Mouse (Mus musculus) midbrain, embryonic 16.5 days (tissue): Measurements from ENCODE around the gene Ptpn11. TPM values are rescaled to one million over a fixed set of nuclear protein-coding genes. Genes with fewer than 3 reads are reported as not detected.

ENCODE experiments used
- ATAC-seq: fragments of 200-750 bp; cut with Nextera tagmentation; 2 replicates; pipeline ENCODE4 v1.8.0; 2017; ENCODE audit warnings: moderate TSS enrichment
- H3K27ac ChIP-seq: fragments of 300-500 bp; sonication (generic); 2 replicates; pipeline ENCODE4 v1.5.1; 2014; ENCODE audit warnings: mild to moderate bottlenecking, low read length, mixed read lengths
- H3K27me3 ChIP-seq: fragments of 300-500 bp; sonication (generic); 2 replicates; pipeline ENCODE4 v1.6.1; 2014; ENCODE audit warnings: low read depth, low read length, mixed read lengths; ENCODE audit not compliant: control insufficient read depth, insufficient read depth
- H3K36me3 ChIP-seq: fragments of 300-500 bp; sonication (generic); 2 replicates; pipeline ENCODE4 v1.6.1; 2014; ENCODE audit warnings: mild to moderate bottlenecking, low read length, moderate library complexity, mixed read lengths; ENCODE audit not compliant: control insufficient read depth, insufficient read depth
- H3K4me1 ChIP-seq: fragments of 300-500 bp; sonication (generic); 2 replicates; pipeline ENCODE4 v1.6.1; 2014; ENCODE audit warnings: mild to moderate bottlenecking, low read length, mixed read lengths; ENCODE audit not compliant: control insufficient read depth, insufficient read depth
- H3K4me2 ChIP-seq: fragments of 300-500 bp; sonication (generic); 2 replicates; pipeline ENCODE4 v1.6.1; 2014; ENCODE audit warnings: mild to moderate bottlenecking, low read length, mixed read lengths
- H3K4me3 ChIP-seq: fragments of 300-500 bp; sonication (generic); 2 replicates; pipeline ENCODE4 v1.5.1; 2014; ENCODE audit warnings: low read depth, mild to moderate bottlenecking, low read length, moderate library complexity, mixed read lengths
- H3K9ac ChIP-seq: fragments of 300-500 bp; sonication (generic); 2 replicates; pipeline ENCODE4 v1.6.1; 2014; ENCODE audit warnings: low read depth, low read length, mixed read lengths
- H3K9me3 ChIP-seq: fragments of 300-500 bp; sonication (generic); replicated peaks from 2 replicates; pipeline ENCODE4 v1.6.1; 2014; ENCODE audit warnings: mild to moderate bottlenecking, low read length, mixed read lengths; ENCODE audit not compliant: control insufficient read depth, poor library complexity, severe bottlenecking
- WGBS: fragments of 180-500 bp; shearing (Covaris S2); extraction: QIAGEN DNeasy Blood & Tissue Kit; methylation state at CpG from one replicate; pipeline ENCODE4 v1.1.7; 2014; 5-methylcytosine and 5-hydroxymethylcytosine counted together
- polyA plus RNA-seq: library from polyadenylated mRNA; unstranded; fragments of >200 nt; fragmentation: Nextera tagmentation; extraction: Ambion mirVana; gene quantifications from 2 replicates; pipeline ENCODE4 v1.2.1, GENCODE M21; 2015

Ptpn11 gene
- polyA plus RNA-seq, 1 experiment from 2014 or later: 18.4 TPM

DNA sequence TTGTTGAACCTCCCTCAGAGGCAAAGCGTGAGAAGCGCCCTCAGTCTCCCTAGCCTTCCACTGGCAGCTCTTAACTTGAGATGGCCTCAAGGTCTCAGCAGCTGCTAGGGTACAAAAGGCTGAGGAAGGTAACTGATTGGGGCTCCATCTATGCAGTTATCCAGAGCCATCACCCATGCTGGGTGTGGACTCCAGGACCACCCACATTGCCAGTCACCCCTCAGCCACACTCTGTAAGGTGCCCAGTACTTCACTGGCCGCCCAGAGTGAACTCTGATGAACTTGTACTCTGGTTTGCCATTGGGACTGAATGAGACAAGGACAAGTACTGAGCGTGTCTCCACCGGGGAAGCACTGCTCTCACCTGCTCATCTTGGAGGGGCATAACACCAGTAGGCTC, 61.9 kb downstream of the Ptpn11 start:
- Histone ChIP-seq H3K27me3 (no peaks in the 10 kb centered on the region), H3K4me2 (no peak overlapping the region), H3K9me3 (no peaks in the 10 kb centered on the region), H3K27ac (no peak overlapping the region), H3K4me1 (no peaks in the 10 kb centered on the region), H3K9ac (no peak overlapping the region), H3K36me3 (peaks cover 13% of the 10 kb centered on the region), H3K4me3 (no peak overlapping the region)
- 96% methylated on average over 5 of the region's 5 CpGs for WGBS
- no peak for ATAC-seq

DNA sequence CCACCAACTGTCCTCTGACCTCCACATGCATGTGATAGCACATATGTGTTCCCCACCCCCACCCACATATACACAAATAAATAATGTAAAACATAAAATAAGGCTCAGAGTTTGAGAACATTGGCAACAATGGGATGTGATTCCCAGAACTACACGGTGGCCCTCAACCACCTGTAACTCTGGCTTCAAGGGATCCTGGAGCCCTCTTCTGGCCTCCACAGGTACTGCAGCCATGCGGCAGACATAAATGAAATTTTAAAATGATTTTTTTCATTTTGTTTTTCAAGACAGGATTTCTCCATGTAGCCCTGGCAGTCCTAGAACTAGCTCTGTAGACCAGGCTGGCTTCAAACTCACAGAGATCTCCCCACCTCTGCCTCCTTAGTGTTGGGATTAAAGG, 65.1 kb downstream of the Ptpn11 start:
- ATAC-seq: no peak
- no peak overlapping the region for H3K27ac ChIP-seq
- H3K4me3 ChIP-seq: no peak overlapping the region
- H3K36me3 ChIP-seq: no peaks in the 10 kb centered on the region
- no peaks in the 10 kb centered on the region for H3K9me3 ChIP-seq
- H3K4me1 ChIP-seq: no peaks in the 10 kb centered on the region
- H3K27me3 ChIP-seq: no peaks in the 10 kb centered on the region
- H3K9ac ChIP-seq: no peak overlapping the region
- WGBS: 72% methylated on average over 2 of the region's 2 CpGs
- no peak overlapping the region for H3K4me2 ChIP-seq

DNA sequence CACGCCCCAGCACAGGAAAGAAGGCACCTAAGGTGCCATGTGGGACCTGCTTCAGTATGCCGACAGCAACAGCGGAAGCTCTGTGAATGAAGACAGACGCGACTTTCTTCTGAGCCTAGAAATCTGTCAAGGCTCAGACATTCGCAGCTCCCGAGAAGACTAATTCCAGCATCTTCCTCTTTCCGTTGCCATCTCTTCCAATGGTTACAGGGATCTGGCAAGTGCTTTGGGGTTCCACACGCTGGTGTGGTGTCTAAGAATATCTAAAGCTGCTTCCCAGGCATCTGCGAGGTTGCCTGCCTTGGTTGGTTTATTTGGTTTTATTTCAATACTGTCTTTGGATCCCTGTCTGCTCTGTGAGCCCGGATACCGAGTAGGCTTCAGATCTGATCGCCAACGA, 65.6 kb downstream of the Ptpn11 start:
- Histone ChIP-seq H3K36me3 (no peaks in the 10 kb centered on the region), H3K4me3 (no peak overlapping the region), H3K9ac (no peak overlapping the region), H3K27me3 (no peaks in the 10 kb centered on the region), H3K27ac (no peak overlapping the region), H3K4me1 (no peaks in the 10 kb centered on the region), H3K4me2 (no peak overlapping the region), H3K9me3 (no peaks in the 10 kb centered on the region)
- ATAC-seq: no peak
- WGBS: 93% methylated on average over 14 of the region's 14 CpGs

DNA sequence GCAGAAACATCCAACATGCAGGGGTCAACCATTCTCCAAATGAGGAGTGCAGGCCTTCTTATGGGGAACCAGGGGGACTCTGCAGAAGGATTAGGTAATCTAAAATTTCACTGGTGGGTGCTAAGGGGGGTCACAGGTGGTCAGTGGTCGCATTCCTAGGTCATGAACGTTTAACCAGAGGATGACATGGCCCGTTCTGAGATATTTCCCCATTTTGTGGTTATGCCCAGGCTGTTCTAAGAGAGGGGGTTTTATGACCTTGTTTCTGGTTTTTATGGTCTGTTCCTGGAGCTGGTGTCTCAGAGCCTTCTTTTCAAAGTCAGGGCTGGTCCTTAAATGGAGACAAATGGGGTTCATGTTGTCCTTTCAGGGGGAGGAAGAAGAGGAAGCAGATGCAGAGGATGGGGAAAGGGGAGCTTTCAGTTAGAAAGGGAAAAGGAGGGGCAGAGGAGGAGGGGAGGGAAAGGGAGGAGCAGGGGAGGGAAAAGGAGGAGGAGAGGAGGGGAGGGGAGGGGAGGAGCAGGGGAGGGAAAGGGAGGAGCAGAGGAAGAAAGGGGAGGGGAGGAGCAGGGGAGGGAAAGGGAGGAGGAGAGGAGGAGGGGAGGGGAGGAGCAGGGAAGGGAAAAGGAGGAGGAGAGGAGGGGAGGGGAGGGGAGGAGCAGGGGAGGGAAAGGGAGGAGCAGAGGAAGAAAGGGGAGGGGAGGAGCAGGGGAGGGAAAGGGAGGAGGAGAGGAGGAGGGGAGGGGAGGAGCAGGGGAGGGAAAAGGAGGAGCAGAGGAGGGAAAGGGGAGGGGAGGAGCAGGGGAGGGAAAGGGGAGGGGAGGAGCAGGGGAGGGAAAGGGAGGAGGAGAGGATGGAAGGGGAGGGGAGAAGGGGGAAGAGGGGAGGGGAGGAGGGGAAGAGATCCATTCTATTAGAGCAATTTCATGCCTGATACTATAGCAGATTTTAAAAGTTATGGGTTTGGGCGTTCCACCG, 66.7 kb downstream of the Ptpn11 start:
- Histone ChIP-seq H3K4me3 (no peak overlapping the region), H3K27me3 (no peaks in the 10 kb centered on the region), H3K27ac (peak overlapping the region; percentile 12; the same call in 1 of the 2 replicates), H3K36me3 (no peaks in the 10 kb centered on the region), H3K9me3 (no peaks in the 10 kb centered on the region), H3K4me1 (no peaks in the 10 kb centered on the region), H3K9ac (no peak overlapping the region), H3K4me2 (no peak overlapping the region)
- no peak for ATAC-seq
- WGBS: 84% methylated on average over 5 of the region's 5 CpGs

DNA sequence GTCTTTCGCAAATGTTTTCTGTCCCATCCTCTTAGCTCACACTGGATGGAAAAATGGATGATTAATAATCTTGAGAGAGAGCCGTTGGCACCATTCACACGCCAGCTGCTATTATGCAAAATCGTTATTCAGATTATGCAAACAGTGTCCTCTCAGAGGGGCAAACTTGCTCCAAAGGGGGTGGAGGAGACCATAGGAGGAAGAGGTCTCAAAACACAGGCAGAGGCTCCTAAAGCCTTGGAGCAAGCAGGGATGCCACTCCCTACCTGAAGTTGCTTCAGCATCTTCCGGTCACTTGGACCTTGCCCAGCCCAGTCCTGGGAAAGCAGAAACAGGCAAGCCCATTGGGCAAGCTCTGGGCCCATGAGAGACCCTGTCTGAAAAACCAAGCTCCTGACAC, 67.8 kb downstream of the Ptpn11 start:
- WGBS: 50% methylated on average over 5 of the region's 5 CpGs
- Histone ChIP-seq H3K4me2 (no peak overlapping the region), H3K9ac (no peak overlapping the region), H3K9me3 (no peaks in the 10 kb centered on the region), H3K36me3 (no peaks in the 10 kb centered on the region), H3K27me3 (no peaks in the 10 kb centered on the region), H3K4me1 (no peaks in the 10 kb centered on the region), H3K4me3 (no peak overlapping the region), H3K27ac (peak overlapping the region; percentile 5)
- no peak for ATAC-seq

DNA sequence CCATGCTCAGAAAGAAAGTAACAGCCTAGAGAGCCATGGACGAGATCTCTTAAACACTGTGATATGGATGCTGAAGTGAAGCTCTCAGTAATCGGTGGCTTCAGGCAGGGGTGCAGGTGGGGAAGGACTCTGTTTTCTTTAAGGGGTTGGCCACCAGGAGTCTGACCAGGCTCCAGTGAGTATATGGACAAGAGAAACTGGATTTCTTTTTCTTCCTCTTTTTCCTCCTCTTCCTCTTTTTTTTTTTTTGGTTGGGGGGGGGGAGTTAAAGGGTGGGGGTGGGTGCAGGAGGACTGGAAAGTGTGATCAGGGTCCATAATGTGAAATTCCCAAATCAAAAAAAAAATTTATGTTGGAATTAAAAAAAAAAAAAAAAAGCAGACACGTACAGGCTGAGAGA, 68.6 kb downstream of the Ptpn11 start:
- Histone ChIP-seq H3K36me3 (no peaks in the 10 kb centered on the region), H3K4me2 (no peak overlapping the region), H3K27ac (no peak overlapping the region), H3K9me3 (no peaks in the 10 kb centered on the region), H3K9ac (no peak overlapping the region), H3K4me3 (no peak overlapping the region), H3K27me3 (no peaks in the 10 kb centered on the region), H3K4me1 (peaks cover under 1% of the 10 kb centered on the region; the same call in 1 of the 2 replicates)
- ATAC-seq: no peak
- 80% methylated on average over 3 of the region's 3 CpGs for WGBS

DNA sequence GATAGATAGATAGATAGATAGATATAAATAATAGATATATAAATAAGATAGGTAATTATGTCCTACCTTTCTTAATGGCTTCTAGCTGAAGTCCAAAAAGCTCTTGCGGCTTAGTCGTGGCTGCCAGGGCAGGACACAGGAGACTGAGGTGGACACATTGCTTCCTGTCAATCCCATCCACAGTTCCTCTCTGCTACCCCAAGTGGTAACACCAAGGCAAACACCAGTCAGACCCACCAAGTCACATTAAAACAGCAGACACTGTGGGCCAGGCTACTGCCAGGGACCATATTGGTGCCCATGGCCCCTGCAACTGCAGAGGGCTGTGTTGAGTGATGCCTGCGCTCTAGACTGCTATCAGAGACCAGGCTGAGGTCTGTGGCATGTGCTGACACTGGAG, 69.2 kb downstream of the Ptpn11 start:
- H3K4me1 ChIP-seq: peaks cover 2% of the 10 kb centered on the region
- WGBS: 91% methylated on average over 3 of the region's 3 CpGs
- H3K27ac ChIP-seq: no peak overlapping the region
- no peaks in the 10 kb centered on the region for H3K9me3 ChIP-seq
- no peak for ATAC-seq
- no peaks in the 10 kb centered on the region for H3K27me3 ChIP-seq
- no peaks in the 10 kb centered on the region for H3K36me3 ChIP-seq
- no peak overlapping the region for H3K4me3 ChIP-seq
- no peak overlapping the region for H3K4me2 ChIP-seq
- H3K9ac ChIP-seq: no peak overlapping the region

DNA sequence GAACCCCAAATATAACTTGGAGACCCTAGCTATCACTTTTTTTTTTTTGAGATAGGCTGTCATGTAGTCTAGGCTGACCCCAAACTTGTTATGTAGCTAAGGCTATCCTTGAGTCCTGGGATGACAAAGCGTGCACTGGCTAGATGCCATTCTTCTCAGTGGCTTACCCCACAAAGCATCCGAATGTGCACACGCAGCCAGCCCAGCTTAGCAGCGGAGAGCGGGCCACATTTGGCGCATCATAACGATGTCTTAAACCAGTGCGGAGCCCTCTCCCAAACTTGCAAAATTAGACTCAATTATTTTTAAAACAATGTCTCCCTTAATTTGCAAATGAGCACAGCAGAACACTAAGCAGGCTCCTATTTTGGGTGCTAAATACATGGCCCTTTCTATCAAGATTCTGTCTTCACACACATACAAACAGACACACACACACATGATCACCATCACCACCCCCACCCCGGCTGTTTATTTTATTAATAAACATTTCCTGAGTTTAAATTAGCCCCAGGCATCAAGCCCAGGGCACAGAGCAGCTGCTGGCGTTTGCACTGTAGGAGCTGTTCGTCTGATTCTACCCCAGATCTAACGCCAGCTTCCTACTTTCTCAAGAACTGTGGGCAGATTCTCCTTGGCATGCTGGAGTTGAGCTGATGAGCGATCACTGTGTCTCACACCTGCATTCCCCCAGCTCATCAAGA, 71.7 kb downstream of the Ptpn11 start:
- Histone ChIP-seq H3K9me3 (no peaks in the 10 kb centered on the region), H3K9ac (no peak overlapping the region), H3K27ac (0 out of 2 replicates have a peak overlapping the region, but pooled peaks have one; percentile 23), H3K27me3 (no peaks in the 10 kb centered on the region), H3K4me2 (no peak overlapping the region), H3K4me1 (peaks cover 25% of the 10 kb centered on the region), H3K4me3 (no peak overlapping the region), H3K36me3 (no peaks in the 10 kb centered on the region)
- WGBS: 70% methylated on average over 13 of the region's 13 CpGs
- no peak for ATAC-seq

DNA sequence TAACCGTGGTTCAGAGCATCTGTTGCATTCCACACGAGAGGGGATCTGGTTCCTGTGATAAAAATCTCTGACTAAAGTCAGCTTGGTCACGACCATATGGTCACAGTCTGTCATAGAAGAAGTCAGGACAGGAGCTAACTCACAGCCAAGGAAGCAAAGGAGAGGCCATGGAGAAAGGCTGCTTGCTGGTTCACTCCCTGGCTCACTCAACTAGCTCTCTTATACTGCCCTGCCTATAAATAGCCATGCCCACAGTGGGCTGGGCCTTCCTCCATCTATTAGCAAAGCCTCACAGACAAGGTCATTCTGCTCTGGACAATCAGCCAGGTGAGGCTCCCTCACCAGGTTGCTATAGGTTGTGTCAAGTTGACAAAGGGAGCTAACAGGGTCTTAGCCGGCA, 72.9 kb downstream of the Ptpn11 start:
- Histone ChIP-seq H3K4me1 (peaks cover 37% of the 10 kb centered on the region), H3K36me3 (no peaks in the 10 kb centered on the region), H3K4me3 (no peak overlapping the region), H3K27ac (0 out of 2 replicates have a peak overlapping the region, but pooled peaks have one; percentile 9), H3K27me3 (no peaks in the 10 kb centered on the region), H3K9me3 (no peaks in the 10 kb centered on the region), H3K9ac (no peak overlapping the region), H3K4me2 (no peak overlapping the region)
- WGBS: 69% methylated on average over 4 of the region's 4 CpGs
- no peak for ATAC-seq
